Mouse (Mus musculus): ENCODE data around the gene Trim8.
A peak's percentile ranks its signal among the peaks of the same experiment; 100 is the strongest.

Trim8 gene

DNA sequence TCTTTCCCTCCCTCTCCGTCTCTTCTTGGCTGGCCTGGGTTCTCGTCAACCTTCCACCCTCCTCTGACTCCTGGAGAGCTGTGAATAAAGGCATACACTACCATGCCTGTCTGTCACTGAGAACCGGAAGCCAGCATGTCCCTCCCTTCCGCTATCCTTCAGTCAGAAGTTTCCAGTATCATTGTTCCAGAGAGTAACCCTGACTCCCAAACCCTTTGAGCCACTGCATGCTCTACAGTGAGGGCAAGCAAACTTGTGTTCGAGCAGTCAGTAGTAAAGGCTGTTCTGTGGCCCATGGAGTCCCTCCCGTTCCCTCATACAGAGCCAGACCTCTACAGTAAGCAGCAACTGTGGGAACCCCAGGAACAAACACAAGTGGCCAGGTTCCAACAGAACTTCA lies 46.1 kb downstream of the Trim8 start:
- no peak for DNase-seq (ENCODE audit: low spot score in 2 of 2)

DNA sequence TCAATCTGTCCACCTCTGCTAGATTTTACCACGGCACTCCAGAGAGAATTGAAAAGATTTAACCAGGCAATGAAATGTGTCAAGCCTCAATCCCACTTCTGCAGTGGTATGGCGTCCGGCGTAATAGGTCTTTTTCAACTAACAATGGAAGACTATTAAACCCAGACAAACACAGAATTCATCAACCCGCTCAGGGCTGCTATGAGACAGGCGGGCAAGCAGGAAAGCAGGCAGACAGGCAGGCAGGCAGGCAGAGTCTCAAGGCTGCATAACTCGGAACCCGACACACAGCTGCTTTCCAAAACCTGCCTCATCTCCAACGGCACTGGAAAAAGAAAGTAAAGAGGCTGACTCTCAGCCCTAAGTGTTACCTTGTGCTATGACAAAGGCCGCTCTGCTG lies 46.6 kb downstream of the Trim8 start:
- DNase-seq (ENCODE audit: low spot score in 2 of 2), result no peak

DNA sequence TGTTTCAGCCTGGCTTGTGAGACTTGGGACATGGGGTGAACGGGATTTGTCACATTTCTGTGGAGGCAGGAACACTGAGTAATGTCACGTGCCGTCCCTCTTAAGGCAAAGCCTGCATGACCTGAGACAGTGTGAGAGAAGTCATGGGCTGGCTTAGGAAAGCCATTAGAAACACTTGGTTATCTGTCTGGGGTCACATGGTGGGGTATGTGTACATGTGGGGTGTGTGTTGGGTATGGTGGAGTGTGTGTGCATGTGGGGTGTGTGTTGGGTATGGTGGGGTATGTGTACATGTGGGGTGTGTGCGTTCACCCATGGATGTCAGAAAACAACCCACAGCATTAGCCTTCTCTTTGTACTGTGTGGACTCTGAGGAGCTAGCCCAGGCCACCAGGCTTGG lies 48.9 kb downstream of the Trim8 start:
- no peak for DNase-seq (ENCODE audit: low spot score in 2 of 2)

DNA sequence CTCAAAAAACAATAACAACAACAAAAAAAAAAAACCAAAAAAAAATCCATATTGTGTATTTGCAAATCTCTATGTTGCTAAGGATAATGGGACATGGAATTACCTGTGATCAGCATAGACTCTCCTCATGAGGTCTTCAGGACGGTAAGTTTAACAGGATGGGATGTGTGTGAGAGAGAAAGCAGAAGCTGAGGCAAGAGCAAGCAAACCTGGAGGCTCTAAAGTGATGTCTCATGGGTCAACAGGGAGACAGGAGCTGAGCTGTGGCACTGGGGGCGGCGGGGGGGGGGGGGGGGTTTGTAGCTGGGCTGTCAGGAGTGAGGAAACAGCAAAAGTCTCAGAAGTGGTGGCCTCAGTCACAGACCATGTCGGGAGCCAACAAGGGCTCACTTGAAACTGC lies 51.0 kb downstream of the Trim8 start:
- DNase-seq (ENCODE audit: low spot score in 2 of 2), result no peak

DNA sequence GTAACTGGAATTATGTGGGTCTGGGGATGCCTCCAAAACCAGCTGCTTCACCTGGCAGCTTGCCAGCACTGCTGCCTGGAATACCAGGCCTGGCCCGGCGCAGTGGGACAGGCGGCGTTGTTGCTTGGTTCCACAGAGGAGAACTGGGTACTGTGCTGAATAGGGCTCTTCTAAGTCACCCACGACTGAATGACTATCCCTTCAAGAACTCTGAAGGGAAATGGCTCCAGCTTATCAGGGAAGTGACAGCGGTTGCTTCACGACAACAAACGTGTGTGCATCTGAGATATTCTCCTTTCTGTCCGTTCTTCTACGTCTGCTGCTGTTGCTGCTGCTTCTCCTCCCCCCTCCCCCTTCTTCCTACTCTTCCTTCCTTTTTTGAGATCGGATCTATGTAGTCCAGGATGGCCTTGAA lies 52.0 kb downstream of the Trim8 start:
- DNase-seq (ENCODE audit: low spot score in 2 of 2), result no peak

DNA sequence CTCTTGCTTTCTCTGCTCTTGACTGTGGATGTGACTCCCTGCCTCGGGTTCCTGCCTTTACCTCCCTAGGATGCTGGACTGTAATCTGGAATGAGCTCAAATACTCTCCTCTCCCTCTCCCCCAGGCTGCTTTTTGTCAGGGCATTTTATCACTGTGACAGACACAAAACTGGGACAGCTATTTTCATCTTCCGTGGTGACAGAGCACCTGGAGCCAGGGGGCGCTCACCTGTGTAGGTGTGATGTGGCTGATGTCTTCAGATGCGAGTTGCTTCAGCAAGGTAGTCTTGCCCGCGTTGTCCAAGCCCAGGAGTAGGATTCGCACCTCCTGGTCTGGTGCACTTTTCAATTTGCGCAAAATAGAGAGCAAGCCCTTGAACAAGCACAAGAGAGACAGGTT lies 56.5 kb downstream of the Trim8 start:
- DNase-seq (ENCODE audit: low spot score in 2 of 2), result no peak

DNA sequence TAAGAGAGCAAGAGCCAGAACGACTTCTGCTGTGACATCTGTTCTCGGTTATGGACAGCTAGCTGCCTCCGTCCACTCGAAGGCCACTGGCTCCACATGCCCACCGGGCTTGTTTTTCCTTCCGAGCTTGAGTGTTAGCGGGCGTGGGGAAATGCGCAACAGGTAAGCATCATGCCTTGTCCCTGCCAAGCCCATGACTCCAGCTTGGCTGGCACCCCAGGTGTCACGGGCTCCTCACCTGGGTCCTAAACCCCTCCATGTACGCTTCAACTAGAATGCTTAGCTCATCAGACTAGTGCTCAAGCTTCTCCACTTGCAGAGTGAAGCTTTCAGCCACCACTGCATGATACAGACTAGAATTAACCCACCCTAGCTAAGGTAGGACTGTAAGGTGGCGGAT lies 57.1 kb downstream of the Trim8 start:
- DNase-seq (ENCODE audit: low spot score in 2 of 2), result no peak

DNA sequence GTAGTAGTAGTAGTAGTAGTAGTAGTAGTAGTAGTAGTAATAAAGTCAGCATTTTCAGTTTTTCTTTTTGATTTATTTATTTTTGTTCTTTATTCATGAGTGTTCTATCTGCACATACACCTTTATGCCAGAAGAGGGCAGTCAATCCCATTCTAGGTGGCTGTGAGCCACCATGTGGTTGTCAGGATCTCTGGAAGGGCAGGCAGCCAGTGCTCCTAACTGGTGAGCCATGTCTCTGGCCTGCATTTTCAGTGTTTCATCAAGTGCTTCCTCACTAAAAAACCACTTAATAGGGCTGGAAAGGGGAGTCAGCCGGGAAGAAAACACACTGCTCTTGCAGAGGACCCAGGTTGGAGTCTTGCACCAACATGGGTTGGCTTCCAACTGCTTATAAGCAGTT lies 60.6 kb downstream of the Trim8 start:
- peak in 1 of 2 experiments; percentile 49 for DNase-seq (ENCODE audit: low spot score in 2 of 2)

DNA sequence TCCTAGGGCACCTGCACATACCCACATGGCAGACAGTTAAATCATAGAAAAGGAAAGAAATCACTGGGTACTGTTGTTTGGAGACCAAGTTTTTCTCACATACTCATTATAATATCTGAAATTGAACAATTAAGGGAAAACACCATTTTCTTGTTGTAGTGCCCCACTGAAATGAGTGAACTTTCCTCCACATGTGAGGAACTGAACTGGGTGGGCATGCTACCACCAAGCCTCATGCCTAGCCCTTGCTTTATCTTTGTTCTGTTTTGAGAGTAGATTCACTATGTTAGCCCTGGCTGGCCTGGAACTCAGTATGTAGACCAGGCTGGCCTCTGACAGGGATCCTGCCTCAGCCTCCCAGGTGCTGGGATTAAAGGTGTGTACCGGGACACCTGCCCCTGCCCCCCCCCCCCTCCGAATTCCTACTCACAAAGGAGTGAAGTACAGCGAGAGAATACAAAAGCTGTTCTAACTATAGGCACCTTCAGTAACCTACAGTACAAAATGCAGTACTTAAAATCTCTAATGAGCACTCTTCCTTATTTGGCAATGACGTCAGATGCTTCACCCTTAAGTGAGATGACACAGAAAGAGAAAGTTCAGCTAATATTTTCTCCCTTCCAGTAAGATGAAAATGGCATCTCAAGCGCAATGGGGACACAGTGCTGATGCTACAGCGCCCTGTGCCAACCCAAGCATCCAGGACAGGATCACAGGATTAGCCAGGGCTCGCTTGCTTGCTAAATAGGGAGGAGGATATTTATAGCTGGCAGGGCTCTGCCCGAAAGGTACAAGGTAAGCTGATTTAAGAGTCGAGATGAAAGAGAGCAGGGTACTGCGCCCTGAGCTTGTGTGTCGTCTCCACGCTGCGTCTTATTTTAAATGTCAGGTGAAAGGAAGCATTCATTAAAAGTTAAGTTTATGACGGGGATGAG lies 61.3 kb downstream of the Trim8 start:
- no peak for DNase-seq (ENCODE audit: low spot score in 2 of 2)

DNA sequence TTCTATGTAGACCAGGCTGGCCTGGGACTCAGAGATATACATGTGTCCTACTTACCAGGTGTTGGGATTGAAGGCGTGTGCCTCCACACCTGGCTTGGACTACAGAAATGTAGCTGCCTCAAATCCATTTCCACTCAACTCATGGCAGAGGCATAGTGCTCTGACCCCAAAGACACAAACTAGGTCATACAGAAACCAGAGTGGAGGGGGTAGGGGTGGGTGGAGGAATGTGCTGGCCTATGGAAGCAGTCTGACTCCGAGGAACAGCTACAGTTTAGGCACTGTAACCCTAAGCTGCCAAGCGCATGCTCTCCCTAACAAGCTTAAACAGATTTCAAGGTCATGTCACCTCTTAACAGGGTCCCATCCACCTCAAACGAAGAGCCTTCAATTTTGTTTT lies 62.1 kb downstream of the Trim8 start:
- no peak for DNase-seq (ENCODE audit: low spot score in 2 of 2)

DNA sequence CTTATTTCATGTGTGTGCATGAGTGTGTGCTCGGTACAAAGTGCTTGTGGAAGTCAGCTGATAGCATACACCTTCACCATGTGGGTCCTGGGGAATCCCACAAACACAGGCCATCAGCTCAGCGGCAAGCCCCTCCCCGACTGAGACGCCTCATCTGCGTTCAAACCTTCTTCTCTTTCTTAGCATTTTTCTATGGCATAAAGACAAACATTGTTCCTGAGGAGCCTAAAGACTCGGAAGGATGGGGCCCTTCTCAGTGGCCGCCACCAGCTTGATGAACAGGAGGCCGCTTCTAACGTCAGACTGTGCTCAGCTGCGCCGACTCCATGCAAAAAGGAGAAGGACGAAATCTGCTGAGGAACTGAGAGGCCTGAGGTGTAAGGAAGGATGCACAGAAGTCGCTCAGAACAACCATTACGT lies 62.6 kb downstream of the Trim8 start:
- DNase-seq (ENCODE audit: low spot score in 2 of 2), result no peak

All from left cerebral cortex, adult 9 months (tissue).